Mouse (Mus musculus) frontal cortex, adult 2 months (tissue): ENCODE data around the gene Apom. TPM values are rescaled to one million over a fixed set of nuclear protein-coding genes. Genes with fewer than 3 reads are reported as not detected.
"Not testable (repeated sequence)": the region's sequence is repeated elsewhere in the genome, so short reads cannot be mapped to it uniquely, and the experiment has no call there.

ENCODE experiments used
- DNase-seq, 2 experiments: peaks; one replicate each; pipeline ENCODE4 v3.0.0; 2022; ENCODE audit warnings: low spot score in 1 of 2; ENCODE audit errors: extremely low spot score in 1 of 2
- polyA plus RNA-seq: library from polyadenylated mRNA; depleted of rRNA; stranded (reverse); fragments of >200 nt; gene quantifications from 2 replicates; pipeline ENCODE4 v1.2.3, GENCODE M21; 2012

Apom gene
- polyA plus RNA-seq, 1 experiment, result 0.40 TPM

DNA sequence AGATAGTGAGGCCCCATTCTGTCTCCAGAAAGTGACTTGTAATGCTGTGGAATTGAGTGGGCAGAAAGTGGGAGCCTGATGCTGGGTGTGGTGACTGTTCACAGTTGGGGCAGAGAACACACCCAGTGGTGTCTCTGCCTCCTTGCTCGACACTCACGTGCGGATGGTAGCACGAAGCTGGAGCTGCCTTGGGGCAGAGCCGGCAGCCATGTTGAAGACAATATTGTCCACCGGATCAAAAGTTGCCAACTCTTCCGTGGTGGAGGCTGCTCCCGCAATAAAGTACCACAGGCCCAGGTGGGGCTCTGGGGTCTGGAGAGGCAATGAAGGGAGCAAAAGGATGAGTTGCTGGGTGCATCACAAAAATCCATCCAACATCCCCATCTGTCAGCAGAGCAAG, 812 bp downstream of the Apom start:
- DNase-seq, result no peak

DNA sequence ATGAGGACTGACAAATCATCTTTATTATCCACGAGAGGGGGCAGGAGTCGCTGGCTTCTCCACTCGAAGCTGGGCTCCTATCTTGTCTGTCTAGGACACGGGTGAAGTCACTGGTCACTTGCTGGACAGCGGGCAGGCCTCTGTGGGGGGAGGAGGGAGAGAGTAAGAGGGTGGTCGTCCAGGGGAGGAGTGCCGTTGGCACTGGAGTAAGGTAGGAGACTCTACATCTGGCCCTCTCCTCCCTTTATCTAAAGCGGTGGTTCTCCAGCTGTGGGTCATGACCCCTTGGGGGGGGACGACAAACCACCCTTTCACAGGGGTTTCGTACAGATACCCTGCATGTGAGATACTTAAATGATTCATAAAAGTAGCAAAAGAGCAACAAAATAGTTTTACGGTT, 2.9 kb downstream of the Apom start:
- DNase-seq, result no peak

DNA sequence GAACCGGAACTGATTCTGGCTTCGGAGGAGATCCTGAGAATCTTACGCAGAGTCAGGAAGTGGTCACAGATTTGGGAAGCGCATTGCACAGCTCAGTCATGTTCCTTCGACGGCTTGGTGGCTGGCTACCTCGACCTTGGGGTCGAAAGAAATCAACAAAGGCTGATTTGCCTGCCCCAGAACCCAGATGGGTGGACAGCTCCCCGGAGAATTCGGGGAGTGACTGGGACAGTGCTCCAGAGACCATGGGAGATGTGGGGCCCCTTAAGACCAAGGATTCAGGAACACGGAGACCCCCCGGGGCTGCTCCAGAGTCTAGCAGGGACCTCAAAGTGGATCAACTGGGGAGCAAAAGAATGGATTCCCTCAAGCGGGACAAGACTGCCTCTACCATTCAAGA, 4.8 kb downstream of the Apom start:
- DNase-seq, result no peak

DNA sequence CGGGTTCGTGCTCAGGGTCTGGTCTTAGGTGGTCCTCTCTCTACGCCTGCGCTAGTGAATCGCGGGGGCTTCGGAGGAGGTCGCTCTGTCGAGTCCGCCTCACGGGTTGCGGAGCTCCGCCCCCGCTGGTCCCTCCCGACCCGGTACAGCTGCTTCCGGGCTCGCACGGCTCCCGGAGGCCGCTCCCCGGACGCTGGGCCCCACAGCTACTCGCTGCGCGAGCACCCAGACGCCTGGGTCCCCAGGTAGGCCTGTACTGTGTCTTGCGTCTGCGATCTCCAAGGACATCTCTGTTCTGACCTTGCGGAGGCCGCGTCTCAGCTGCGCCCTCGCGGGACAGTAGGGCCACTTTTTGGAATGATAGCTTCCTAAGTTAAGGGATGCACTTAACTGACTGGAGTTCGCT, 5.6 kb downstream of the Apom start, which contains the start of gene D17H6S53E:
D17H6S53E (plus strand) TSS at position 168 of the 406 bp plus-strand sequence.
- DNase-seq, result peak in 1 of 2 experiments; percentile 74

DNA sequence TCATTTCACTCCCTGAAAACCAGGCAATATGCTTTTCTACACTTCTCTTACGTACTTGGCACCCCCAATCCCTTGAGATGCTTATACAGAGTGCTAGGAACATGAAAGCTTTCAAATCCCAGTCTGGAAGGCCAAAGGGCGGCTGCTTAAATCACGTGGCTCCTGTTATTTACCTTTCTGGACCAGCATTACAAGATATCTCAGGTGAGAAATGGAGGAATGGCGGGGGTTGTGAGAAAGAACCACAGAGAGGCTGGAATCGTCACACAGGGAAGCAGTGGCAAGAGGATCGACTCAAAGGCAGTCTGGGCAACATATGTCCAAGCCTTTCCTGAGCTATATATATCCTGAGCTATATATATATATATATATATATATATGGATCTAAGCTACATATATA, 6.3 kb downstream of the Apom start:
- no peak for DNase-seq

DNA sequence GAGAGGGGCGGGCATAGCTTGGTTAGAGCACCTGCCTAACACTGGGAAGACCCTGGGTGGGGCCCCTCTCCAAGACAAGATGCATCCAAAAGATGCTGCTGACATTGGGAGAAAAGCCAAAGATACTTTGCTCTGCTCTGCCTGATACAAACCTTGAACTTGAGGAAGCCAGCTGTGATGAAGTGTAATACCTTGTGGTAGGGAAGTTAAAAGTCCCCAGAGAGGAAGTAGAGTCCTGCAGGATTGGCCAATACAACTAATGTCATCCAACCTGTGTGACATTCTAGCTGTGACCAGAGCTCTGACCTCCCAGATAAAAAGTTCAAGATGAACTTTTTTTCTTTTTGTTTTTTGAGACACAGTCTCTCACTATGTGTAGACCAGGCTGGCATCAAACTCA, 6.8 kb downstream of the Apom start:
- DNase-seq, result no peak

DNA sequence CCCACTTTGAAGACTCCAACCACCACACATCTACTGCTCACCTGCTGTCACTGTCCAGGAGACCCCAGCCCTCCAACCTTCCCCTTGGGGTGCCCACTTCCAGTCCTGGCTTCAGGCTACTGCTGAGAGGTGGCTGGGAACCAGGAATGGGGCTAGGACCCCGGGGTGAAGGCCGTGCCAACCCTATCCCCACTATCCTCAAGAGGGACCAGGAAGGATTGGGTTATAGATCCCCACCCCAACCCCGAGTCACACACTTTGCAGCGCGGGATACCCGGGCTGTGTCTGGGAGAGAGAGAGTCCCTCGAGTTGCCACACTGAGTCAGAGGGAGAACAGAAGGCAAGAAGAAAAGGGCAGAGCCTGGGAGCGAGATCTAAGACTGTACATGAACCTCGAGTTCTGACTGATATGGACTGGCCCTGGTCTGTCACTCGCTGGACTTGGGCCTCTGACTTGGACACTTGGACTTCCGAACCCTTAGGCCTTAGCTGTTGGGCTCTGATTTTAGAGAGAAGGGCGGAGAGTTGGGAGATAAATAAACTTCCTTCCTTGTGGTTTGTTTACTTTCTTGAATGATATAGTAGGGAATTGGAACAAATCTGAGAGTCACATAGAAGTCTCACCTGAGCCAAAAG, 7.5 kb downstream of the Apom start:
- DNase-seq, result not testable (repeated sequence)

DNA sequence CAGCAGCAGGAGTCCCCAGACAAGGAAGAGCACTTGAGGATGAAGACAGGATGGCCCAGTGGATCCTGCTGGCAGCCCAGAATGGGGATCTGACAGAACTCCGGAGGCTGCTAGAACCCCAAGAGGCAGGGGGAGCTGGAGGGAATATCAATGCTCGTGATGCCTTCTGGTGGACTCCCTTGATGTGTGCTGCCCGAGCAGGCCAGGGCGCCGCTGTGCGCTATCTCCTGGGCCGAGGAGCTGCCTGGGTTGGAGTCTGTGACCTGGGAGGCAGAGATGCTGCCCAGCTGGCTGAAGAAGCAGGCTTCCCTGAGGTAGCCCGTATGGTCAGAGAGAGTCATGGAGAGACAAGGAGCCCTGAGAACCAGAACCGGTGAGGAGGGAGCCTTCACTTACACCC, 8.6 kb downstream of the Apom start:
- not testable (repeated sequence) for DNase-seq

DNA sequence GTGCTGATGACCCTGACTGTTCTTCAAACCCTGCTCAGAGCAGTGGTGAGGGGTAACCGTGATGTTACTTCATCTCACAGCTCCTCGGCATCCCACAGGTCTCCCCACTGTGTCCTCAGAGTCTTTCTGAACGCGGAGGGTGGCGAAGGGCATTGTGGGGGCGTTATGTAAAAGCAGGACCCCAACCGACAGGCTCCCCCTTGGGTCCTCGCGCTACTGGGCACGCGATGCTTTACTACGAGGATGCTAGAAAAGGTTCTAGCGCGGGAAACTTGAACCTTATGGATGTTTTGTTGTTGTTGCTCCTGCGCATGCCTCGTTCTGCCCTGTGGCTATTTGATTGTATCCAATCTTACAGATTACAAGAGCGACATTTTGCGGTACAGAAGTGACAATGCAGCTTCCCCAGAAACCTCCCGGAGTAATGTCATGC, 10.0 kb downstream of the Apom start, which contains the start of gene Csnk2b:
Csnk2b (minus strand) TSS at position 183 of the 433 bp plus-strand sequence.
- peak; percentile 69 to 82 for DNase-seq

DNA sequence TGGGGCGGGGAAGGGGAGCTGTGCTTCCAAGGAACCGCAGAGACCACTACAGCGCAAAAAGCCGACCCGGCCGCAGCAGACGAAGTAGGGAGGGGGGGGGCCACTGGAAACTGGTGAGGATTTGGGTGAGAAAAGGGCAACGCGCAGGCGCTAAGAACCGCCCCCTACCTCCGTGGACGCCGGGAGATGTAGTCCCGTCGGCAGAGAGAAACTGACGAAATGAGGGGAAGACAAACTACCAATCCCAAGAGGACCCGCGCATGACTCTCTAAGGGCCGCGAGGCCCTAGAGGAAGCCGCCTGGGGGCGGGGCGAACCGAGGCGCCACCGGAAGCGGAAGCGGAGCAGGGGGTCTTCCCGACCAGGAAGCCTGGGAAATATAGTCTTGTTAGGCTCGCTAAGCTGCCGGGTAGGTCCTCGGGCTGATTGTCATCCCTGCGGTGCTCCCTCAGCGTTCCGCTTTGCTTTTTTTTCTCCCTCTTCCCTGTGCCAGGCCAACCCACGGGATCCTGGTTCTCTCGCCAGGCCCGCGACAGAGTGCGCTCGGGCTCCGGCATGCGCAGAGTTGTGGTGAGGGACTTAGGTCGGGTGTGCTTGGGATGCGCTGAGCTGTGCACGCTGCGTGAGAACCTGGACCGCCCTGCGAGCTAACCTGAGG, 10.6 kb downstream of the Apom start, which contains the start of gene Gpank1:
Gpank1 (plus strand) TSS at position 313 of the 657 bp plus-strand sequence.
- peak; percentile 98 for DNase-seq

DNA sequence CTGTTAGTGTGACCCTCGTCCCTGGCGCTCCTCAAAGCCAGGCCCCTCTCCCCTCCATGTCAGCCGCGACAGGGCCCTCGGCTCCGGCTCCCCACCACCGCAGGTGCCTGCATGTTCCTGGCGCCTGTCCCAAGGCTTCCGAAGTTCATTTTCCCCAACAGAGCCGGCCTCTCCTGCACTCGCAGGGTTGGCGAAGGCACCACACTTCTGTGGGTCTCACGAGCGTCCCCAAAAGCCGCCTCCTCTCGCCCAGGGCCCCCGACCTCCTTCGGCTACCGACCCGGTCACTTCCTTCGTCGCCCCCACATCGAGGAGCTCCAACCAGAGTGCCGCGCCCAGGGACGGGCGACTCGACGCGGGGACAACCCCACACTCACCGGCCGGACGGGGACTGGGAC, 11.1 kb downstream of the Apom start:
- DNase-seq, result no peak

DNA sequence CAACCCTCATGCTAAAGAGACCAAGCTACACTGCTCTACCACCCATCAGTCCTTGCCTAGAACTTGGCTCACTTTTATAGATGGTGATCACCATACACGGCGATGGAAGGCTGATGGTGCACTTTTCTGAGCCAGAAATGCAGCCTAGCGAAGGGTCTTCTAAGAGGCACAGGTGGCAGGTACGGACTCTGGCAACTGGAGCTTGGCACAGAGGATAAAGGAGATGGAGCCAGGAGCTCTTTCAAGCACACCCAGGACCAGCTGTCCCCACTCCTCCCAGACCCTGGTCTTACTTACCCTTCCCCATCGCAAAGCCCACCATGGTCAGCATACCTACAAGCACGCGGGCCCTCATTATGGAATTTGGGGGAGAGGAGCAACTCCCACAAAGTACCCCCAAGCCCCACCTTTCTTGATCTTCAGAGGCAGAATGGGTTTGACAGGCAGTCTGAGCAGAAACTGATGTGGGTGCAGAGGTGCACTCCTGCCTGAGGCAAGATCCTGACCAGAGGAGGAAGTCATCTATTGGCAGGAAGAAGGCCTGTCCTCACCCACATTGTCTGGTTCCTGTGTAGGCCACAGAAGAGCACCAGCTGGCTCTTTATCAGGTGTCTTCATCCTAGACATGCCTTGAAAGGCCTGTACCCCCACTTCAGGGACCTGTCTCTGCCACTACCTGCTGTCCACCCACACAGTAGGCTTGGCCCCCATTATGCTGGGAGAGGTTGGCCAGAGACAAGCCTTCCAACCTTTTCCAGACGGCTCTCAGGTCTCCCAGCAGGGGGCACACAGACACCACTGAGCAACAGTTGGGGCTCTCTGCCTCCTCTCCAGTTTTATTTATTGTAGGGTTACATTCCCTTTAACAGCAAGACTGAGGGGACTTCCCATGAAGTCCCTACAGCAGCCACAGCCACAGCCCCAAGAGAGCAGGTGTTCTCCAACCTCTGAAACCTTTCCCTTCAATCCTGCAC, 16.5 kb downstream of the Apom start, which contains the start of gene Ly6g5b:
Ly6g5b (minus strand) TSS at position 383 of the 974 bp plus-strand sequence.
- DNase-seq, result no peak

DNA sequence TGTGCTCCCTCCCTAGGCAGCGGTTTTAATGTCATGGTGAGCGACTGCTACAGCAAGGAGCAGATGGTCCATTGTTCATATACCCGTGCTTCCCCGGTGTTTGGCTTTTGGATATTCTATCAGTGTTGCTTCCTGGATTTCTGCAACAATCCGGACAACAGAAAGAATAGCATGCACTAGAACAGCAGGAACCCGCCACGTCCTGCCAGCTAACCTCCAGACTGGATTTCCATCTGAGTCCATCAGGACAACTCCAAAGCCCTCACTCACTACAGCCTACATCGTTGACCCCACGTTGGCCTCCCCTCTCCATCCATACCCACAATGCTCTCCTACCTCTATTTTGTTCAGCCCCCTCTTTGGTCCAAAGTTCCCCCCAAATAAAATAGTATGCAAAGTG, 20.1 kb downstream of the Apom start:
- DNase-seq, result no peak

DNA sequence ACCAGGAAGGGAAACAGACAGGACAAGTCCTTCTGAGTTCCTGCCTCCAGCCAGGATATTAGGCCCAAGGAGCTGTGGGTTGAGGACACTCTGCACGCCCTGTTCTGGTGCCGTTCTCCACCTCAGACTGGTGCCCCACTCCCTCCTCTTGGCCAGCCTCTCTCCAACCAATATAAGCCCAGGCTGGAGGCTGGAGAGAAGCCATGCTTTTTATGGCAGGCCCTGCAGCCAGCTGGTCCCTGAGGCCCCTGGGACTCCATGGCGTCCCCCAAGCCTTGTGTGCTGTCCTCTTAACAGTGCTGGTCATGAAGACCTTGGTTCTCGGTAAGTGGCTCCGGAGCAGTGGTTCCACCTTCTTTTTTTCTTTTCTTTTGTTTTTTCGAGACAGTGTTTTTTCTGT, 23.8 kb downstream of the Apom start, which contains the start of gene Ly6g5c:
Ly6g5c (plus strand) TSS at position 183 of the 400 bp plus-strand sequence.
- no peak for DNase-seq

DNA sequence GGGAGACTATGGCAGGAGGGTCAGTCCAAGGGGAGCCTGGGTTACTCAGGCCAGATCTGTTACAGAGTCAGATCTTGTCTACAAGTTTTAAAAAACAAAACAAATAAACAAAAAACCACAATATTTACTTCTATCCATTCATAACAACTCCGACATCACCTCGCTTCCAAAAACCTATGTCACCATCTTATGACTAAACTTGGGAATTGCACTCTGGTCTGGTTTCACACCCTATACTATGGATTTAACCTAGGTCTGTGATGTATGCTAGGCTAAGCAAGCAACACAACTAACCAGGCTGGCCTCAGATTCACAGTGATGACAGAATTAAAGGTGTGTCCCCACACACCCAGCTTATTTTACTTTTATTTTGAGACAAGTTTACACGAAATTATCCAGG, 25.3 kb downstream of the Apom start:
- DNase-seq, result no peak

DNA sequence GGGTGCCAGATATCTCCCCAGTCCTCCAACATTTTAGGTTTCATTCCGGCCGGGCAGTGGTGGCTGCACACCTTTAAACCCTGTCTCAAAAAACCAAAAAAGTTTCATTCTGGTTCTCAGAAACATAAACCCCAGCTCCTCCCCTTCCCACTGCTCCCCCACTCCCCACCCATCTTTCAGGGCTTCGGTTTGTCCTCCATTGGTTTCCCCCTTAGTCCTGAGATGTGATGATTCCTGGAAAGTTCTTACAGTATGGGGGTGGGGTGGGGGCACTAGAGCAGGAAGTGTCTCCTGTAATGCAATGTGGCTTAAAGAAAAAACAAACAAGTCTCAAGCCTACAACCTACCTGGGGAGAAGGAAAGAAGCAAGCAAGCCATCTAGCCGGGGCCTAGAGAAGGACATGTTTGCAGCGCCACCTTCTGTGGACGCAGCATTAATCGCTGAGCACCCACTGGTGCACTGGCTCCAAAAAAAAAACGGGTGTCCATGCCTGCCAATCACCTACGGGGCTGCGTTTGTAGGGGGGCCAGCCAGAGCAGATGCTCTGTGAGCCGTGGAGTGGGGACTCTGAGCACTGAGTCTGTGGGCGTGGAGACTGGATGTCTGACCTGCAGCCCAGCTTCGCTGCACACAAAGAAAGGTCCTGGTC, 26.0 kb downstream of the Apom start:
- DNase-seq, result no peak

DNA sequence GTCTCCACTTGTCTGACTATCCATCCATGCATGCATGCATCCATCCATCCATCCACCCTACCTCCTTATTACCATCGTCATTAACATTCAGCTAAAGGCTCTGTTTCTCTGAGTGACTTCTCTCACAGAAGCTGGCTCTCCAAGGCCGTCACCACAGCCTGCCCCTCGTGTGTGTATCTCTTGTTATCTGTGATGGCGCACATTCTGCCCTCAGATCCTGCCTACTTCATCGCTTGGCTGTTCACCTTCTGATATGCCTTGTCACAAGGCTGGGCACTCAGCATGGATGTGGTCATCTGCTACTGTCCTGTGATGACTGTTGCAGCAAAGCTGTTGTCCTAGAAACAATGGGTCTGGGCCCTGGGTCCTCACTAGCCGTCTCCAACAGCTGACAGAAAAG, 27.1 kb downstream of the Apom start:
- DNase-seq, result no peak

DNA sequence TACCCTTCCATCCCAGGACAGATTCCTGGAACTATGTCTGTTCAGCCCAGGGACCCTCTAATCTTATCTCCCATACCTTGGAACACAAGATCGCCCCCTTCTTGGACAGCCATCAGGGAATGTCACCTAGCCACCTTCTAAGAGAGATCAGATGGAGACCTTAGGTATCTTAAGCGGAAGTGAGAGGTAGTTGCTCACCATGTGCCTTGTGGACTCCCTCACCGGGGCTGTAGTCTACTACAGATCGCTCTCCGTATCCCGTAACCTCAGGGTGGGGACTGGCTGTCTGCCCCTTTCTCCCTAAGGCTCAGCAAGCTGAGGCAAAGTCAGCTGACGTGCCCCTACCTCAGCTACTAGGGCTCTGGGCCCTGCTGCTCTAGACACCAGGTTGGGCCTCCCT, 27.8 kb downstream of the Apom start:
- no peak for DNase-seq

DNA sequence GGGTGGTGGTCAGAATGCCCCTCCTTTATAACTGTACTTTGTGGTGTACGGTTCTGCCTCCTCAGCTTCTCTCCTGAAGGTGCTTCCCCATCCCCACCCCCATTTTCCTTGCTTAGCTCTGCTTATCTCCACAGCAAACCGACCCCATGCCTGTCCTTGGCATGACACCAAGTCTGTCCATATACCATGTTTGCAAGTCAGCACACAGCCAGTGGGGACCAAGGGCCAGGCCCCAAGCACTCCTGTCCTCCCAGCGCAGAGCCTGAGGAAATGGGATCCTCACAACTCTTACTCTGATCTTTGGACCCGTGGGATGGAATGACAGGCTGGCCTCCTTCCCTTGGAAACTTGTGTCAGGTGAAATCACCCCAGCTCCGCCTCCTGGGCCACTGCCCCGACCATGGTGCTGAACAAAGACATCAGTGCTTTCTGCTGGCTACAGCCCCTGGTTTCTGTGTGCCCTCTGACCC, 28.6 kb downstream of the Apom start:
- DNase-seq, result no peak

DNA sequence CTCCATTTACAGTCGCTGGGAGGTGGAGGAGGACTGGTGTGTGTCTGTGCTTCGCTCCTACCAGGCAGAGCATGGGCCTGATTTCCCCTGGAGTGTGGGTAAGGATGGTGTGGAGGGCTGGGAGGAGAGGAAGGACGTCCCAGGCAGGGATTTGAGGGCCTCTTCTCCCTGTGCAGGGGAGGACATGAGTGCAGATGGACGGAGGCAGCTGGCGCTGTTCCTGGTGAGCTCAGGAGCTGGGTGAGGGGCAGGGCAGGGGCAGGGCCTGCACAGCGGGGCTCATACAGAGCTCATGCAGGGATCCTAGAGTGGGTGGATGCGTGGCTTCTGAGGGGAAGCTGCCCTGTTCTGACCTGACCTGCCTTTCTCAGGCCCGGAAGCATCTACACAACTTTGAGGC, 29.6 kb downstream of the Apom start:
- no peak for DNase-seq
